Mouse (Mus musculus) brain, embryonic 18.5 days (tissue): ENCODE measurements around the gene Pheta1.

Experiments used
- DNase-seq: peaks from one replicate; pipeline ENCODE4 v3.0.0-alpha.2; 2012; ENCODE audit warnings: low read depth, low spot score

Pheta1 gene

DNA sequence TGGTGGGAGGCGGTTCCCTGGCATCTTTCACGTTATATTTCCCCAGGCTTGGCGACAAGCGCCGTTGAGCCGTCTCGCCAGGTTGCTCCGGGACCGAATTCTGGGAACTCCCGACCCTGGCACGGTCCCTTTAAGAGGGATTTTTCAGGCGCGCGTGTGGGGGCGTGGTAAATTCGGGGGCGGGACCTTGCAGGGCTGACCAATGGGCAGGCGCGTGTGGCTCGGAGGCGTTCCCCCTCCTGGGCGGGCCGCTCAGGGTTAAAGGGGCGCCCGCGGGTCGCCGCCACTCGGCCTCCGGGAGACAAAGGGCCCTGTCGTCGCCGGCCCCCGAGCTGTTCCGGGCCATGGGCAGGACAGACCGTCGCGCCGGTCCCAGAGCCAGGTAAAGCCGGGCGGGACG lies at the start of gene Pheta1:
TSS of gene Pheta1 (plus strand) at position 242 of the 400 bp plus-strand sequence.
- peak; percentile 81 for DNase-seq

DNA sequence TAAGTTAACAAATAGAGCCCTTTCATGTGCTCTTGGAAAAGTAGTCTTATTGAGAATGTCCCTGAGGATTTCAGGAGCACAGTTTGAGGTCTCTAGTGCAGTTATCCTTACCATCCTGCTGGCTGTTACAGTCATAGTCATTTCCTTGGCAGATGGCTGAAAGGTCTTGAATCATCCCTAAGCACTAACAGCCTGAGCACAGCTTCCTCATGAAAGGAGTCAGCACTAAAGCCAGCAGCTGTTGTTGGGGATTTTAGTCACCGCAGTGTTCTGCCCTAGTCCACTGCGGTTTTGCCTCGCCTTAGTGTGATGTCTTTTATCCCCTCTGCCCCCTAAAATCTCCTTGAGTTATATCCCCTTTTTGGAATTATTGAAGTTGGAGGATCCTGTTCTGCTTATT lies 41.6 kb upstream of the Pheta1 start:
- no peak for DNase-seq

DNA sequence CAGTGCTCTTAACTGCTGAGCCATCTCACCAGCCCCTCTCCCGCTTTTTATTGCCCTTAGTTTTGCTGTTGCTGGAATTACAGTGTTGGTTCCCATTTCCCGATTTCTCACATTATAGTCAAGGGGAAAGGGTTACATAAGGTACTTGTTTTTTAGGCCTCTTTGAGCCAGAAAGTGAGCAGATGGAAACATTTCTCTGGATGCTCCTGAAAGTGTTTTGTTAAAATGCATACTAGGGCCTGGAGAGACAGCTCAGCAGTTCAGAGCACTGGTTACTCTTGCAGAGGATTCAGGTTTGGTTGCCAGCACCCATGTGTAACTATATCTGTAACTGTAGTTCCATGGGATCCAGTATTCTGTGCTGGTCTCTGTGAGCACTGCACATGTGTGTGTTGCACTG lies 40.6 kb upstream of the Pheta1 start:
- DNase-seq, result no peak

DNA sequence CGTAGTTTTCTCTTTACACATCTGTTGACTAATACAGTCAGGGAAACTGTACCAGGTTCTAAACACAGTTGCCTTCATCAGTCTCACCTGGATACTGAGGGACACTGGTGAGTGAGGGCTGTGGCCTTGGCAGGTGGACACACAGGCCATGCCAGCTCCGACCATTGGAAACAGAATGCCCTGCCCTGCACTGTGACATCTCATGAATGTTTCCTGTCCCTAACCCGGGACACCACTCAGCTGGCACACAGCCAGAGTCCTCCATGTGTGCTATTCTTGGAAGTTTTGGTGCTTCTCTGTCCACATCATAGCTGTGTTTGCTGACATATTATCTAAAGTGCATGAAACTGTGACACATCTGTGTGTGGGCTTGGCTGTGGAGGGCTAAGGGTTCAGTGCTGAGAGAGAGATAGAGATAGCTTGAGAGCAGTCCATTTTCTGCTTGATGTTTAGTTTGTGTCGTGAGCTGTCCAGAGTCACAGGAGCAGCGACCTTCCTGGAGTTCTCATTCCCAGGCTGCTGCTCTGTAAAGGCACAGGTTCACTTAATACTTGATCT lies 39.0 kb upstream of the Pheta1 start:
- no peak for DNase-seq

DNA sequence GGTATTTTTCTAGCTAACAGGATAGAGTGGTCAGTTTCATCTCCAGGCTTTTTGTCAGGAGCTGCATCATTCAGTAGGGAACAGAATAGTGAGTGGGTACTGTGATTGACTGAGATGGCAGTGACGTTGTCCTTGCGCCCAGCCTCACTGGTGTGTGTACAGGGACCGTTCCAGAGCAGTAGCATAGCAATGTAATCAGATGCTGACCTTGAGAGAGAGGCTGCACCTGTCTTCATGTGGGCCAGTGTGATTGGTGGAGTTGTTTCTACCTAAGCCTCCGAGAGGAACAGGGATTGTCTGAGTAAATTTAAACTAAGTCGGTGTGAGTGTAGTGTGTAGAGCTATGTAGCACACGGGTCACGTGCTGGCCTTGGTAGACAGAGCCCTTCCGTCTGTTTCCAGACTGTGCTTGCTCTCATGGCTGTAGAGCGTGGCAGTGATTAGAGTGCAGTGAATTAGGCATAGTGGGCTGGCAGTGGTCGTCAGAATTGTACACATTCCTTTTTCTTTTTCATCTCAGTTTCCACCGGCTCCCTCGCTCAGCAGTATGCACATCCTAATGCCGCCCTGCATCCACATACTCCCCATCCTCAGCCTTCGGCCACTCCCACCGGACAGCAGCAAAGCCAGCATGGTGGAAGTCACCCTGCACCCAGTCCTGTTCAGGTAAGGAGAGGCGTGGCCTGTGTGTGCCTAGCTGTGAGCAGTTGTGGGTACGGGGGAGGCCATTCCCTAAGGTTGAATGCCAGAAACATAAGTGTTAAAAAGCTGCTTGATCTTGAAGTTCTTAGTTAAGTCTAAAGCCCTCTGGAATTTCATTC lies 38.2 kb upstream of the Pheta1 start:
- DNase-seq, result no peak

DNA sequence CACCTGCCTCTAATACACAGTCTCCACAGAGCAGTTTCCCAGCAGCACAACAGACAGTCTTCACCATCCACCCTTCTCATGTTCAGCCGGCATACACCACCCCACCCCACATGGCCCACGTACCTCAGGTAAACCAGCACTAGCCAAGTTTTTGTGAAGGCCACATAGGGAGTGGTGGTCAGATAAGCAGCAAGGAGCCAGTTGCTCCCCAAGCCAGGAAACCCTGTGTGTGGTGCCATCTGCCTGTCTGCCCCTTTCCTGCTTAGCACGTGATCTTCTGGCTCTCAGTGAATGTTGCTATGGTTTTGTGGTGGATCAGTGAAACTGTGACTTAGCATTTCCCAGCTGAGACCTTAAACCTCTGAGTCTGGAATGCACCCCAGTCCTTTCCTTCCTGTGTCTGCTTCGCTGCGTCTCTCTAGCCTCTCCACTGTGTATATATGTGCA lies 37.3 kb upstream of the Pheta1 start:
- DNase-seq, result no peak

DNA sequence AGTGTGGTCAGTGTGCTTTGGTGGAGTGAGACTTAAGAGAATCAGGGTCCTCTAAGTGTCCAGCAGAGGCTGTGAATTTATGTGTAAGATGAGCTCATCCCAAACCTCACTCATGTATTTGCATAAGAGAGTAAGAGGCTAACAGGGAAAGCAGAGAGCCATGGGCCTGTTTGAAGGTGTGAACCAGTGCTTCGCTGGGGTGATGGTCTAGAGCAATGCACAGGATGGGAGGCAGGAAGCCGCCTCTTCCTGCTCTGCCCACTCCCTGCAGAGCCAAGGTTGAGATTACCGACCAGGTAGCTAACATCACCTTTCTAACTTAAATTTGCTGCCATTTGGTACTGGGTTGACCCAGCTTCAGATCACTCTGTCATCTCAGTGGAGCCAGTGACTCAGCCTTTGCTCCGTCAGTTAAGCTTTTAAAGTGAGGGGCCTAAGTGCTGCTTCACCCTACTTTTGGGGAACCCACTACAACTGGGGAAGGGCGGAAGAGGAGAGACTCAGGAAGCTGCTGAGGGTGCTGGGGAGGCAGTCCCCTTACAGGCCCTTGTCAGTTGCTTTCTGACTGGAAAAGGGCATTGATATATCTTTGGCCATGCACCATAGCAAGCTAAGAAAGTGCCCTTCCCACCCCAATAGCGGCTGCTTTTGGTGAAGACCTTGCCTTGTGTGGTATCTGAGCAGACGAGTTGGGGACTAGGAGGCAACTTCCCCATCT lies 36.1 kb upstream of the Pheta1 start:
- DNase-seq, result no peak

DNA sequence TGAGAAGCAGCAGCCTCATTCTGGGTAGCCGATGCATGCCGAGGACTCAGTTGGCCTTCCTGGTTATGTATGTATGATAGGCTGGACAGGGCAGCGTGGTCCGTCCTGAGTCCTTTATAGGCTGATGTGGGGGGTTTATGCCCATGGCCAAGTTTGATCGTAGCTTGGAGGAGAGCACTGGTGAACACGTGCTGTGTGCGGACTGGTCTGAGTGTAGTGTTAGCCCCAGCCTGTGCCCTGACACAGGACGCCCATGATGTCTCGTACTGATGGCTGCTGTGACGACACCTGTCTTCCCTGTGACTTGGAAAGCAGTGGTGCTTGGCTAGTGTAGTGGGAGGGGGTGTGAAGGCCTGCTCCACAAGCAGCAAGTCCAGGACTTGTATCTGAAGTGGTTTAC lies 35.0 kb upstream of the Pheta1 start:
- no peak for DNase-seq

DNA sequence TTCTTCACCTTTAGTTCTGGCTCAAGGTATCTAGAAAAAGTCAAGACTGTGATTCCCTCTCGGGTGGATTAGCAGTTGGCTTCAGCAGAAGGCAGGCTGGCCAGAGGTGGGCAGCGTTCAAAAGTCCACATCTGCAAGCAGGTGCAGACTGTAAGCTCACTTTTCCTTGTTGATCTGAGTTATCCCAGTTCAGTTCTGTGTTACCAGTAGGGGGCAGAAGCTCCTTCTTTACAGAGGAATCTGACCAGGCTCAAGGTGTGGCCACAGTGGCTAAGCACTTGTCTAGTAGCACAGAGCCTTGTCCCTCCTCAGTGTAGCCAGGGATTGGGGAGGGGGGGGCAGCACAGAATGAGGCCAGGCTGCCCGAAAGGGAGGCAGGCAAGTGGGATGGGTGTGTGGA lies 33.7 kb upstream of the Pheta1 start:
- DNase-seq, result no peak

DNA sequence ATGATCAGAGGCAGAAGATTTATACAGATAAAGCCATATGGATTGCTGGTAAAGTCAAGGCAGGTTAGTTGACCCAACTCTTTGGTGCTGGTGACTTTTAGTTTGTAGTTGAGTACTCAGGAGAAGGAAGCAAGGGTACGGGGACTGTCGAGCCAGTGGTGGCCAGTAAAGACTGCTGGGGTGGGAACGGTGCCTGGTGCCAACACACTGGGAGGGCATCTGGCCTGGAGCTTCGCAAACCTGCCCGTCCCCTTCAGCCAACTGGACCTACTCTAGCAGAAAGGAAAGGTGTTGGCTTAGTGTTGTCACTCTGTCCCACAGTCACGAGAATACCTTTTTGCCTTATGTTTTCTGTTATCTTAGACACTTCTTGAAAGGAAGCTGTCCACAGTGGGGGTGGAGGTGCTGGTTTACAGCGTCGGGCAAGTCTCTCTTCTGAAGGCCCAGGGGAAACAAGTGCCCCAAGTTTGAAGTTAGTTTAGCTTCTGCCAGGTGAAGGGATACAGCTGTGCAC lies 32.9 kb upstream of the Pheta1 start:
- DNase-seq, result no peak

DNA sequence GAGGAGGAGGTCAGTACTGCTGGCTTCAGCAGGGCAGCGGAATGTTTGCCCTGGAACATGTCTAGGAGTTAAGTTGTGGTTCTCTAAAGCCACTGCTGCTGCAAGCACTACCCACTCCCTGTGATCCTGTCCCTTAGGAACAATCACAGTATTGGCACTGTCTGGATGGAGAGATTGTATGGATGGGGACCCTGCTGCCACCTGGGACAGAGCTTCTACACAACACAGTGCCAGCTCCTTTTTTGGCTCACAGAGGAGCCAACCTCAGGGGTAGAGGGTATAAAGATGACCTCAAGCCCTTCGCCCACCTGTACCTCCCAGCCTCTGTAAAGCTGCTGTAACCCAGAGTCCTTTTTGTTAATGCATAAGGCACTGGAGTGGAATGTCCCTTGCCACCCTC lies 32.2 kb upstream of the Pheta1 start:
- no peak for DNase-seq

DNA sequence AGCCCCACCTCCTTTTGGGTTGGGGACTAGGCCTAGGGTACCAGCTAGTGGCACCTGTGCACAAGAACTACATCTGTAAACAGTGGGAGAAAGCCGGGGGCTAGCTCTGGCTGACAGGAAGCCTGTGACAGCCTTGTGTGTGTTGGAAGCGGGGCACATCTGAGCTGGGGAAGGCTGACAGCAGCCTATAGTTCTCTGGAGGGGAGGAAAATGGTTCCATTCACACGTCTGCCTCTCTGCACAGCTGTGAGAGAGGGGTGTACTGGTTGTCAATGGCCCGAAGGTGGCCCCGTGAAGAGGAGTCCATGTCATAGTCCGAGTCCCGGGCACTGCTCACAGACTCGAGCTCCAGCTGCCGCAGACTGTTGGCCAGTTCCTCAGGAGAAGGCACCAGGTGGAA lies 31.2 kb upstream of the Pheta1 start:
- no peak for DNase-seq

DNA sequence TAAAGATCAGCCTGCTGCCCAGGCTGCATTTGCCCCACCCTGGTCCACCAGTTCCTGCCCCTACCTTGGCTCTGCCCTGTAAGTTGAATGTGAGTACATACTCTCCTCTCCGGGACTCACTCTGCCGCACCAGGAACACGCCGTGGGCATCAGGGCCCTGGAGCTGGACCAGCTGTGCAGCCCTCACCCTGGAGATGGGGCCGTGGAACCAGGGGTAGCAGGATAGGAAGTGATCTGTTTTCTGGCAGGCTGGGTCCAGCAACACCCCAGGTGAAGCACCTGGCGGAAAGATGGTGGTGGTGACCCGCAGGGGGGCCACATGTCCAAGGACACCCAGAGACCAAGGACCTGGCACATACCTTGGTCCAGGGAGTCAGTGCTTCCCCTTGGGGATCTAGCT lies 30.4 kb upstream of the Pheta1 start:
- DNase-seq, result no peak

DNA sequence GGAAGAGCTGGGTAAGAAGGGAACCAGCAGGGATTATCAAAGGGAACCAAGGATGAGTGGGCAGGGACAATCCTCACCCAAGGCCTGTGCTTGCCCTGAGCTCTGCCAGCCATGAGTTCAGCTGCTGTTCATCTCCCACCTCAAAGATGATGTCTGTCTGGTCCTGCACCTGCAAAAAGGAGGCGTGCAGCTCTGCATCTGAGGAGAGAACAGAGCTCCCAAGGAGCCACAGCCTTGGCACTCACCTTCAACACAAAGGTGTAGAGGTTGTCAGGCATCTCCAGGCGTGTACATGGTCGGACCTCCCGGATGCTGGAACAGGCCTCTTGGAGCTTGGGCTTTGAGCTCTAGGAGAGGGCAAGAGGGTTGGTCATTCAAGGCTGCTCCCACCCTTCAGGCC lies 29.9 kb upstream of the Pheta1 start:
- DNase-seq, result no peak

DNA sequence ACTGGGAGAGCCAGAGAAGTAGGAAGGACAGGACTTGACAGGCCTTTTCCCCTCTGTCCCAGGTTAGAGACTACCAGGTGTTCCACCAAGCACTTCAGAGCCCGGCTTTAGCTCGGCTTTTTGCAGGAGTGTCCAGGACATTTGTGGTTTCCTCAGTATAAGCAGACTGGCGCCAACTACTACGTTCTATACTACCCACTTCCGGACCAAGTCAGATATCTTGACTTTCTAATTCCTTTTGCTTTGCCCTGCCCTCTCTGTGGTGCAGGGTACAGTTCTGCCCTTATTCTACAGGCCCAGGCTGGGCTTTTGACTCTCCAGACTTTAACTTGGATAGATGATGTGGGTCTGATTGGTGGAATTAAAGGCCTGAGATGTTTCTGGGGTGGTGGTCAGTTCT lies 29.2 kb upstream of the Pheta1 start:
- DNase-seq, result no peak

DNA sequence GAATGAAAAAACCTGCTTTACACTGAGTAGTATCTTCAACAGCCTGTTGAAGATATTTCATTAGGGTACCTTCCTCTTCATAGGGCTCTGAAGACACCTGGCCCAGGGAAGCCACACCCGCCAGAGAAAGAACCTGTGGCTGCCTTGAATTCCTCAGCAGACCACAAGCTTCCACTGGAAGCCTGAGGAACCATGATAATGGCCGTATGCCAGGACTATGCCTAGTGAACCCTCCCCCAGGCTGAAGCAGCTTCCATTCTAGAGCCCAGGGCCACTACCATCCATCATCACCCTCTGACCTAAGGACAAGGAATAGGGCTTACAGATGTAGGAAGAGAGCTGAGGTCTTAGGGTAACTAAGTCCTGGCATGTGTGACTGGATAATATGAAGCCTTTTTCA lies 28.6 kb upstream of the Pheta1 start:
- no peak for DNase-seq

DNA sequence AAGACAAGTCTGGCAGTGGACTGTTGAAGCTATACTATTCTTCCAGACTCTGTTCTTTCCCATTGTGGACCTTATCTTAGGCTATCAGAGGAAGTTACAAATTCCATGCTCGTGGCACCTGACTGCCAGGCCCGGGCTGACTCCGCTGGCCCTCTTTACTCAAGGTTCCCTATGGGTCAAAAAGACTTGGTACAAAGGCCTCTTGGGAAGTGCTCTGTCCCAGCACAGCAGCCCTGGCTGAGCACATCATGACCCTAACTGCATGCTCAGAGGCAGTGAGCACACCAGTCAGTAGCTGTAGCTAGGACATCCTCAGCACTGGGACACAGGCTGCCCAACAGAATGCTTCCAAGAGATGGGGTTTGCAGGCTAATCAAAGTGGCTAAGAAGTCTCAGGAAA lies 28.1 kb upstream of the Pheta1 start:
- no peak for DNase-seq

DNA sequence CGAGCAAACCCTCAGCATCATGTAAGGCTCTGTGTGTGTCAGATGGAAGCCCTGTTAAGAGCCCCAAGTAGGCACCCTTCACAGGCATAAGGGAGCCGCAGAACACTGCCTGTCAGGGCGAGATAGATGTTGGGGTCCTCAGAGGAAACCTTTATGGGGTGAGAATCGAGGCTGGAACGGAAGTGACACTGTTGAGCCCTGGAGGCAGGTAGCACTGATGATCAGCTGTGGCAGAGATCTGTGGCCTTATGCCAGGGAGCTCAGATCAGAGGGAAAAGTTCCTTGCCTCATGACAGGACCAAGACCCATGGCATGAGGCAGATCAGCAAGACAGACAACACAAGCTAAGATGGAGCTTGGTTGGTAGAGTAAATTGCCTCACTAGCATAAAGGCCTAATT lies 27.7 kb upstream of the Pheta1 start:
- DNase-seq, result no peak

DNA sequence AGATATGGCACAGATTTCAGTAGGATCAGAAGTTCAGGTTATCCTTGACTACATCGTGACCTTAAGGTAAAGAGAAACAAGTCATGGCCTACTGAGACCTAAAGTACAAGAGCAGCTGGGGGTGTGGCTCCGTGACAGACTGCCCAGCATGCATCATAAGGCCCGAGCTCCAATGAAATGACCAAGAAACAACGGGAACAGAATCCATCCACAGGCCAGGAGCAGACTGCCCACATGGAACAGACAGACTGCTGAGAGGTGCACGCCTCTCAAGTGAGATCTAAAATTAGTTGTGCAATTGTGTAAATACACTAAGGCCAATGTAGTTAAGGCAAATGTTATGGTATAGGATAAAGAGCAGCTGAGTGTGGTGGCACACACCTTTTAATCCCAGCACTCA lies 27.2 kb upstream of the Pheta1 start:
- no peak for DNase-seq

DNA sequence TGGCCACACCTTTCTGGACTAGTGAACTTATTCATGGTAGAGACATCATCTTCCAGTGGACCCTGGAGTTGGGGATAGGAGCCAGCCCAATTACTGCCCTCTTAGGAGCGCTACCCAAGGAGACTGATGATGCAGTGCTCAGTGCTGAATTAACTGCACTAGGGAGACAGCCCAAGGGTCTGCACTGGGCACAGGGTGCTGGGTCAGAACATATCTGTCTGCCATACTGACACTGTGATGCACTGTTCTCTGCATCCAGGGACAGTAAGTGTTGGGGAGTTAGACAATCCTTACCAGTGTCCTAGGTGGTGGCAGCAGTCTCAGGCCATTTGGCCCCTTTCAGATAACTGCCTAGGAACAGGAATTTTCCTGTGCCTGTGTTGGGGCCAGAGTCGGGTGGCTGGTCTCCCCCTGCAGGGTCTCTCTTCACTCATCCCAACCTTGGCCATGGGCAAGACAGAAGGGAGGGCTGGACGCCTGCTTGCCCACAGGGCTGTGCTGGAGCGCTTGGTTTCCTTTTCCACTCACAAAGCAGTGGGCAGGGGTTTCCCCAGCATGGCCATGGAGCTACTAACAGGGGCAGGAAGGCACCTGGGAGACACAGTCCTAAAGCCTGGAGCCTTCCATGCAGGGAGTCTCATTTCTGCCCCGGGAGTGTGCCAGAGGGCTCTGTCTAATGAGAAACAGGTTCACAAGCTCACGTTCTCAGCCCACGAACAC lies 25.8 kb upstream of the Pheta1 start:
- no peak for DNase-seq

DNA sequence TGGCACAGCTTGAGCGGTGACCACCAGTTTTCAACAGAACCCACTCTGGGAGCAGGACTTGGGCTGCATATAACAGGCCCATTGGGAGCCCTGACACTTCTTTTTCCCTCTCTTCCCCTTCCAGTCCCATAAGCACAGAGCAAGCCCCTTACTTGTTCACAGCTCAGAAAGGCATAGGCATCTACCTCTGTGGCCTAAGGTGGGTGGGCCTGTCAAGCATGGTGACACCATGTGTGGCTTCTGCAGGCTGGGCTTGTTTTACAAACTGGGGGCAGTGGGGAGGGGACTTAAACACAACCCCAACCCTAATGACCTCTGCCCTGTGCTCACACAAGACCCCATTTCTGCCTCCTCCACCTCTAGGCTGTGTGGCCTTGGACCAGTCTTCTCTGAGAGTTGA lies 25.1 kb upstream of the Pheta1 start:
- no peak for DNase-seq

DNA sequence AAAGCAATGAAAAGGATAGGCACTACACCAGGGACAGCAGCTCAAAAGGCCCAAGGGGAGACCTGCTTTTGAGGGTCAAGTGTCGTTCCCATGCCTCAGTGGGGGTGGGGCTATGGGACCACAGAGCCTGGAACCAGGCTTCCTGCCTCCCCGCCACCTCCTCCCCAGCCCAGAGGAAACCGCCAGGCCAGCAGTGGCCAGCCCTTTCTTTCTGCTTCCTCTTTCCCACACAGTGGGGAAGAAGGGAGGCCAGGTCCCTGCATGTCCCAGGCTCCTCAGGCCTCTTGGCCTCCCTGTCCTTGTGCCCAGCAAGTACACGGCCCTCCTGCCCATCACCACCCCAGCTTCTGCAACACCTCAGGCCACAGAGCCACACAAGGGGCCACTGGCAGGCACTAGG lies 24.7 kb upstream of the Pheta1 start:
- no peak for DNase-seq
